Mouse (Mus musculus): ENCODE measurements around the gene Map3k1.

The Map3k1 gene

DNA sequence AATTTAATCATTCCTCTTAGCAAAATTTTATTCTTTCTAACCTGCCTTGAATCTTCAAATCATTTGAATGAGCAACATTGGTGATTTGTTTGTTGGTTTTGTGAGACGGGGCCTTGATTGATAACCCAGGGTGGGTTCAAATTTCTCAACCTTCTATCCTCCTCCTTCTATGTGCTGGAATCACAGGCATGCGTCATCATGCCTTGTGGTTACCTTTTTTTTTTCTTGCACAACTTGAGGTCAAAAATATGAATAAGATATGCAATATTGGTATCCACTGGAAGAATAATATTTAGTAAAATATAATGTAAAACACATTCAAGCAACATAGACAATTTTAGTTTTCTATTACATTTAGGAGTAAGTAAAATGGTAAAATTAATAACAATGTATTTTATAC is 3.9 kb upstream of the Map3k1 start:
- DNase-seq (ENCODE audit: low spot score): no peak

GRCm38 (mm10) chr13:111810998-111811628 is 2.3 kb upstream of the Map3k1 start:
- no peak for DNase-seq (ENCODE audit: low spot score)

GRCm38 (mm10) chr13:111809466-111810228 is 854 bp upstream of the Map3k1 start:
- DNase-seq (ENCODE audit: low spot score): no peak

DNA sequence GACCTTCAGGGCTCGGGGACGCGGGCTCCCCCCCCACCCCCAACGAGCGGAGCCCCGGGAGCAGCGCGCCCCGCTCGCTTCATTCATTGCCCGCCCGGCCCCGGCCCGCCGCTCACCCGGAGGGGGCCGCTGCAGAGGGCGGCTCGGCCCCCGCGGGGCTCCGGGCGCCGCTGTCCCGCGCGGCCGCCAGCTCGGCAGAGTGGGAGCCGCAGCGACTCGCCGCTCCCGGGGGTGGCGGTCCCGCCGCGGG is 481 bp downstream of the Map3k1 start:
- no peak for DNase-seq (ENCODE audit: low spot score)

GRCm38 (mm10) chr13:111807596-111808386 is 1.0 kb downstream of the Map3k1 start:
- DNase-seq (ENCODE audit: low spot score): no peak

DNA sequence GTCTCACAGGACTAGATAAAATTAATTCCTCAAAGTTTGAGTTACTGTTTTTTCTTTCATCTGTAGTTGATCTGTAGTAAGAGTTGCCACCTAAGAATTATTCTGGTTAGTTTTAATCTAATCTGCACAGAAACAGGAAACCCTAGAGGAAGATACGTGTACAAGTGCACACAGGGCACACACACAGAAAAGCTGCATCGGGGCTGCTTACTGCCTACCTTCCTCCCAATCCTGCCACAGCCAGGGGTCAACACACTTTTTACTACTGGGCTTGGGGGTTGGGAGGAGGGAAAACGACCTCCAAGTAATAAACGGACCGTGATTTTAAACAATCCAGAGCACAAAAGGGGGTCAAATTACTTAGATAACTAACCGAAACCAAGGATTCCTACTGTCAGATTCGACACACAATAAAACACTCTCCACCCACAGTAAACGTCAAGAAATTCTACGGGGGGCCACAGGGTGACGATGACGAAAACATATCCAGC is 1.6 kb downstream of the Map3k1 start:
- no peak for DNase-seq (ENCODE audit: low spot score)

DNA sequence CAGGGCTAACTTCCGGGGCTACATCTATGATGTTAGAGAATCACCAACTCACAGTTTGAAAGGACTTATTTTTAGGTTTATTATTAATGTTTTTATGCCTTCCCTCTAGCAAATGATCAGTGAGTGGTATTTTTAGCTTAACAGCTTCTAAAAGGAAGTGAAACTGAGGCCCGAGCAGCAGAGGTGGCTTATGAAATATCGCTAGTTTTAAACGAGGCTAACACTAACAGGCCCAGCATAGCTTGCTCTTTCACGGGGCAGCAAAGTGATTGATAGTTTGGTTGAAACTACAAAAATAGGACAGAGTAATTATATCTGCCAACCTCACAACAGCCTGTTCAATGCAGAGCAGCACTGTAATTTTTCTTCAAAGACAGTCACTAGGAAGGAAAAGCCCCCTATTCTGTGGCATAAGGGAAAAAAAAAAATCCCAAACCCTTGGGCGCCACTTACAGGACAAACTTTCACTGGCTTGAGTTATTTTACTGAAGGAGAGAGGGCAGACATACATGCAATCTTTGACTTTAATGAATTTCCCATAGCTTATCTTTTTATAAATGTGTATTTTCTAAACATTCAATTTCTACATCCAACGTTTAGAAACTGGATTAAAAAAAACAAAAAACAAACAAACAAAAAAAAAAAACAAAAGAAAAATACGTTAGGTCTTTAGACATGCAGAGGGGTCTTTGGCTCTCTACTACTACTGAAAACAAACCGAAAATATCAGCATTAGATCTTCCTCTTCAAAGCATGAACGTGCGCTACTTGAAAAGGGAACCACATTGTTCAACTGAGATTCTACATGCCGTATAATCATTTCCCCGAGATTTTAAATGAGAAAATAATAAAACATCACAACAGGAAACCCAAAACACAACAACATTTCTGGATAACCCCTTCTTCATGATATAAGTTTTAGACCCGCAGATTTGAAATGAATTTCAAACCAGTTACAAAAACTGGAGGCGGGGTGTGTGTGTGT is 2.8 kb downstream of the Map3k1 start:
- DNase-seq (ENCODE audit: low spot score): no peak

GRCm38 (mm10) chr13:111804951-111805673 is 3.7 kb downstream of the Map3k1 start:
- DNase-seq (ENCODE audit: low spot score): no peak

GRCm38 (mm10) chr13:111804189-111804588 is 4.6 kb downstream of the Map3k1 start:
- no peak for DNase-seq (ENCODE audit: low spot score)

DNA sequence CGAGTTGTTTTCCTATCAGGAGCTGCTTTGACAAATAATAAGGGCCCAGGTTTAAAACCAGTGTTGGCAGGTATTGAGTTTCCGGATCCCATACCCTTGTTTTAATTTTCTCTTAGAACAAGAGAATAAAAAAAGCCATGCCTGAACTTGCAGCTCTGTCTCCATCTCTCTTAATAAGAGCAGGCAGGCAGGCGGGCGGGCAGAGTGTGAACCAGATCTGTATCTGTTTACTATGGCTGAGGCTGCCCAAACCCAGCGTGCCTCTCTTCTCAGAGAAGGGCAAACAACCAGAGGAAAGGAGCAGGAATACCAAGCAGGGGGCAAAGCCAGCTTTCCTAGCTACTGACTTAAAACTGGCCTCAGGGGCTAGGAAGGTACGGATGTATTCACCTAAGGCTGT is 5.3 kb downstream of the Map3k1 start:
- DNase-seq (ENCODE audit: low spot score): no peak

DNA sequence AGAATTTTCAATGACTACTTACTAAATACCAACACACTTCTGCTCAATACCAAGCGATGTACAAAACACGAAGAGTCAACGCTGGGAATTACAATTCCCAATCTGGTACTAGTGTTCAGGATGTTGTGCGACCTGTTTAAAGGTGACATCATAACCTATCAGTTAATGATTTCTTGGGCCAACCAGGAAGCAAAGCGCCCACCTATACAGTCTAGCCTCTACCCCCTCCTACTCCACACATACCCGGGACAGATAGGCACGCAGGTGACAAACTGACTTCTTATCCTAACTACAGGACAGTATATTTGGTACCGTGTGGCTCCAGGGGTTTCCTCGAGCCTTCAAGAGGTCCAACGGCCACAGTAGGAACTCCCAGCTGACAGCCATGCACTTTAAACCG is 5.9 kb downstream of the Map3k1 start:
- DNase-seq (ENCODE audit: low spot score): no peak

GRCm38 (mm10) chr13:111802271-111802665 is 6.5 kb downstream of the Map3k1 start:
- no peak for DNase-seq (ENCODE audit: low spot score)

DNA sequence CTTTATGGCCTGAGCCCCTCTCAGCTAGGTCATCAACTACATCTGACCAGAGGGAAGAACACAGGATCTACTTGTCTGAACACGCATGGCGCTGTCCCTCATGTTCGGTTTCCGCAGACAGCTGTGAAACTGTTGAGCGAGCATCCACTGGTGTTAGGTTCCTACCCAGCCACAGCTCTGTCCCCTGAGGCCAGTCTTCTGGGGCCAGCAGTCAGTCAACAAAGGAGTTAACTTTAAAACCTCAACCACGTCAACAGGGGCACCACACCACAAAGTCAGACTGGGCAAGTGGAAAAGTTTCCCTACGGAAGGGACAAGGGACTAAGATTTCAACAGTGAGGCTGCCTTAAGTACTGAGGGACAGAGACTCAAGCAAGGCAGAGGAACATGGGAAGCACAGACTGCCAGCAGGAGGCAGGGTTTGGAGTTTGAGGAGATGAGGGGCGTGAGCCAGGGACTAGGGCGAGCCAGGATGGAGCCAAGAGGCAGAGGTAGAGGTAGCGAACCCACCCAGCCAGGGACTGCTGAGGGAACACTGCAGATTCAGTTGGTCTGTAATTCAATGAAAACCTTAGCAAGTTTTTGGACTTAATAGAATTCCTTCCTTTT is 7.0 kb downstream of the Map3k1 start:
- DNase-seq (ENCODE audit: low spot score): no peak

- DNase-seq (ENCODE audit: low spot score): no peak
Measured at GRCm38 (mm10) chr13:111800866-111801265, 7.9 kb downstream of the Map3k1 start.

- DNase-seq (ENCODE audit: low spot score): no peak
Measured at GRCm38 (mm10) chr13:111798044-111798443, 10.7 kb downstream of the Map3k1 start.

GRCm38 (mm10) chr13:111797021-111797420 is 11.8 kb downstream of the Map3k1 start:
- DNase-seq (ENCODE audit: low spot score): peak; percentile 86

- DNase-seq (ENCODE audit: low spot score): peak; percentile 82
Measured at GRCm38 (mm10) chr13:111796191-111796920, 12.4 kb downstream of the Map3k1 start.

- DNase-seq (ENCODE audit: low spot score): no peak
Measured at GRCm38 (mm10) chr13:111792975-111793287, 15.9 kb downstream of the Map3k1 start.

GRCm38 (mm10) chr13:111792130-111792974 is 16.4 kb downstream of the Map3k1 start:
- no peak for DNase-seq (ENCODE audit: low spot score)
